Mouse (Mus musculus) intestine, embryonic 14.5 days (tissue): ENCODE results near the gene Dbx2. TPM values are rescaled to one million over a fixed set of nuclear protein-coding genes. Genes with fewer than 3 reads are reported as not detected.

Experiments
- ATAC-seq: fragments of 200-750 bp; cut with Nextera tagmentation; replicated peaks from 2 replicates; pipeline ENCODE4 v1.8.0; 2017; ENCODE audit warnings: low read depth, moderate number of reproducible peaks, moderate TSS enrichment, moderate library complexity; ENCODE audit not compliant: low FRiP score, low TSS enrichment
- DNase-seq: peaks from one replicate; pipeline ENCODE4 v3.0.0-alpha.2; 2018; ENCODE audit warnings: low spot score
- H3K27ac ChIP-seq: fragments of 300-500 bp; sonication (generic); 2 replicates; pipeline ENCODE4 v1.5.1; 2014; ENCODE audit warnings: low read depth, mild to moderate bottlenecking, control low read depth
- H3K27me3 ChIP-seq: fragments of 300-500 bp; sonication (generic); replicated peaks from 2 replicates; pipeline ENCODE4 v1.6.1; 2014; ENCODE audit warnings: low read length, control low read depth; ENCODE audit not compliant: control insufficient read depth, insufficient read depth
- H3K36me3 ChIP-seq: fragments of 300-500 bp; sonication (generic); 2 replicates; pipeline ENCODE4 v1.6.1; 2014; ENCODE audit warnings: low read length, control low read depth; ENCODE audit not compliant: control insufficient read depth, insufficient read depth
- H3K4me1 ChIP-seq: fragments of 300-500 bp; sonication (generic); replicated peaks from 2 replicates; pipeline ENCODE4 v1.6.1; 2014; ENCODE audit warnings: low read length, control low read depth, mixed read lengths; ENCODE audit not compliant: control insufficient read depth, insufficient read depth
- H3K4me2 ChIP-seq: fragments of 300-500 bp; sonication (generic); 2 replicates; pipeline ENCODE4 v1.6.1; 2014; ENCODE audit warnings: low read length
- H3K4me3 ChIP-seq: fragments of 300-500 bp; sonication (generic); 2 replicates; pipeline ENCODE4 v1.5.1; 2014; ENCODE audit warnings: low read depth, low read length, control low read depth, mixed read lengths
- H3K9ac ChIP-seq: fragments of 300-500 bp; sonication (generic); 2 replicates; pipeline ENCODE4 v1.6.1; 2014; ENCODE audit warnings: mild to moderate bottlenecking, low read length
- H3K9me3 ChIP-seq: fragments of 300-500 bp; sonication (generic); 2 replicates; pipeline ENCODE4 v1.6.1; 2016; ENCODE audit warnings: low read length, control low read depth; ENCODE audit not compliant: control insufficient read depth
- WGBS: fragments of 180-500 bp; shearing (Covaris S2); extraction: QIAGEN DNeasy Blood & Tissue Kit; methylation state at CpG from one replicate; pipeline ENCODE4 v1.1.7; 2014; 5-methylcytosine and 5-hydroxymethylcytosine counted together
- polyA plus RNA-seq: library from polyadenylated mRNA; unstranded; fragments of >200 nt; fragmentation: Nextera tagmentation; extraction: Ambion mirVana; gene quantifications from 2 replicates; pipeline ENCODE4 v1.2.1, GENCODE M21; 2014

Gene Dbx2
- not detected in 2 replicates for polyA plus RNA-seq

DNA sequence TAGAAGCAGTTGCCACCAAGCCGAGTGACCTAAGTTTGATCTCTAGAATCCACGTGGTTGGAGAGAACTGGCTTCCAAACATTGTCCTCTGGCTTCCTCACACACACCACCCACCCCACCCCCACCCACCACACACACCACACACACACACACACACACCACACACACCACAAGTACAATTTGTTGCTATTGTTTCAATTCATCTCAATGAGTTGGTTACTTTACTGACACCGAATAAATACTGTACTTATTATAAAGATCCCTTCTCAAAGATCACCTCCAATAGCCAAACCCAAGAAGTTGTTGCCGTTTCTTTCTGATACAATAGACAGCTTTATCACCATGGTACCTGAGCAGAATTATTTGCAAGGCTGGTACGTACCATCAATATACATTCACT is at the start of gene Dbx2:
Dbx2 (minus strand) TSS at position 101 of the 400 bp plus-strand sequence.
- Histone ChIP-seq H3K9ac (no peak within 1 kb of the TSS), H3K4me3 (no peak within 1 kb of the TSS), H3K27me3 (peaks cover 54% of the 10 kb centered on the region), H3K4me2 (peak within 1 kb of the TSS; percentile 46; the same call in 1 of the 2 replicates), H3K4me1 (no peaks in the 10 kb centered on the region; the same call in 1 of the 2 replicates), H3K27ac (no peak within 1 kb of the TSS), H3K36me3 (no peaks in the 10 kb centered on the region), H3K9me3 (no peaks in the 10 kb centered on the region)
- DNase-seq (no peak), ATAC-seq (no peak)
- WGBS = 80% methylated on average over 5 of the region's 5 CpGs

- H3K27me3 ChIP-seq = no peaks in the 10 kb centered on the region
- H3K9me3 ChIP-seq = no peaks in the 10 kb centered on the region
- no peaks in the 10 kb centered on the region for H3K4me1 ChIP-seq
- ATAC-seq = no peak
- no peak overlapping the region for H3K4me3 ChIP-seq
- no peak for DNase-seq
- H3K9ac ChIP-seq = no peak overlapping the region
- WGBS = 74% methylated on average over 9 of the region's 9 CpGs
- no peaks in the 10 kb centered on the region for H3K36me3 ChIP-seq
- no peak overlapping the region for H3K27ac ChIP-seq
- no peak overlapping the region for H3K4me2 ChIP-seq
Measured at GRCm38 (mm10) chr15:95702206-95702605, 46.4 kb upstream of the Dbx2 start.

DNA sequence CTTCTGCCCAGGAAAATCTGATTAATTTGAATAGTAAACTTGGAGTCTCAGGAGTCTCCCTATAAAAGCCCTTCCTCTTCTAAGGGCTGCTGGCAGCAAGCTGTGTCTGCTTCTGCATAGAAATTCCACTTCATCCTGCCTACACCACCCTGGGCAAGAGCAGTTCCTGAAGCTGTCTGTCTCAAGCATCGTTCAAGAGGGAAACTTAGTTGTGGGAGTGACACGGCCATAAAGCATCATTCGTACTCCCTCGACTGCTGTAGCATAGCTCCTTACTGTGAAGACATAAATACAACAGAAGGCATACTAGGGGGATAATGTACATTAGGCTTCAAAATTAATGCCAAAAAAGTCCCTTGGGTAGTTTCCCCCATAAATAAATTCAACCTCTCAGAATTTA is 45.8 kb upstream of the Dbx2 start:
- 46% methylated on average over 4 of the region's 4 CpGs for WGBS
- H3K27me3 ChIP-seq = no peaks in the 10 kb centered on the region
- no peak overlapping the region for H3K9ac ChIP-seq
- H3K4me1 ChIP-seq = no peaks in the 10 kb centered on the region
- DNase-seq = no peak
- no peaks in the 10 kb centered on the region for H3K36me3 ChIP-seq
- ATAC-seq = no peak
- no peak overlapping the region for H3K27ac ChIP-seq
- H3K4me2 ChIP-seq = no peak overlapping the region
- no peaks in the 10 kb centered on the region for H3K9me3 ChIP-seq
- H3K4me3 ChIP-seq = no peak overlapping the region

GRCm38 (mm10) chr15:95699371-95699770 is 43.6 kb upstream of the Dbx2 start:
- Histone ChIP-seq H3K27me3 (no peaks in the 10 kb centered on the region), H3K36me3 (no peaks in the 10 kb centered on the region), H3K9me3 (no peaks in the 10 kb centered on the region), H3K4me2 (no peak overlapping the region), H3K27ac (no peak overlapping the region), H3K4me3 (no peak overlapping the region), H3K9ac (no peak overlapping the region), H3K4me1 (no peaks in the 10 kb centered on the region)
- 75% methylated on average over 12 of the region's 12 CpGs for WGBS
- ATAC-seq (no peak), DNase-seq (no peak)

DNA sequence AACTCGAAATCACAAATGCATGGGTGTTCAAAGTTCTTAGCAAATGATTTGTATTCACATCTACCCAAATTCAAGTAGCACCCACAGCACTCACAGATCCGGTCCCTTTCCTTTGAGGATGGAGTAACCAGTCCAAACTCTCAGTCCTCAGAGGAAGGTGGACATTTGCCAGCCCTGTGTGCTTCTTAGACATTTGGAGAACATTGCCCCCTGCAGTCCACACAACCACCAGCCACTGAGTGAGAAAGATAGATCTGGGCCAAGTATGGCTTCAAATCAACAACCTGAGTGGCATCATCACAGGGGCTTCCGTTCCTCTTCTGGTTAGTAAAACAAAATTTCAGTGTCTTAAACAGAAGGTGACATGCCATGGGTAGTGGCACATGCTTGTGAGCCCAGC is 38.0 kb upstream of the Dbx2 start:
- WGBS = 80% methylated on average over 3 of the region's 3 CpGs
- no peak overlapping the region for H3K4me3 ChIP-seq
- H3K27me3 ChIP-seq = no peaks in the 10 kb centered on the region
- ATAC-seq (no peak), DNase-seq (no peak)
- H3K27ac ChIP-seq = no peak overlapping the region
- 0 out of 2 replicates have a peak, but pooled peaks cover 3% of the 10 kb centered on the region for H3K9me3 ChIP-seq
- H3K4me2 ChIP-seq = no peak overlapping the region
- no peaks in the 10 kb centered on the region for H3K4me1 ChIP-seq
- H3K36me3 ChIP-seq = no peaks in the 10 kb centered on the region
- no peak overlapping the region for H3K9ac ChIP-seq

GRCm38 (mm10) chr15:95691594-95691993 is 35.8 kb upstream of the Dbx2 start:
- Histone ChIP-seq H3K9ac (no peak overlapping the region), H3K36me3 (no peaks in the 10 kb centered on the region), H3K4me1 (no peaks in the 10 kb centered on the region), H3K9me3 (0 out of 2 replicates have a peak, but pooled peaks cover 3% of the 10 kb centered on the region), H3K27me3 (no peaks in the 10 kb centered on the region), H3K4me2 (no peak overlapping the region), H3K27ac (no peak overlapping the region), H3K4me3 (no peak overlapping the region)
- 71% methylated on average over 8 of the region's 8 CpGs for WGBS
- DNase-seq = no peak
- no peak for ATAC-seq

DNA sequence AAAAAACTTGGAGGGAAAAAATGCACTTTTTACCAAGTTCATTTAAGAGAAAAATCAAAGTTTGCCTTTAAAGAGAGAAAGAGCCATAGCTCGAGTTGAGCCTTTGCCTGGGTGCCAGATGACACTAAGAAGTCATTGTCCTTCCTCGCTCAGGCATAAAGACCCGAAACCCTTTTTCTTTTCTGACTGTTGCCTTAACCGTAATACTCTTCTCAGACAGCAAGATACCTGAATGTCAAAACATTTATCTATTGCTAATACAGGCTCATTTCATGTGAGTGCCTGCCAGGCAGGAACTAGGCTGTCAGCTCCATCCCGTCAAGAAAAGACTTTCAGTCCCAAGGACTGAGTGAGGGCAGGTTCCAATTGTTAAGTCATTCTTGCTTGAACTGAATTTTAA is 35.4 kb upstream of the Dbx2 start:
- Histone ChIP-seq H3K4me3 (no peak overlapping the region), H3K9ac (no peak overlapping the region), H3K4me1 (no peaks in the 10 kb centered on the region), H3K9me3 (0 out of 2 replicates have a peak, but pooled peaks cover 3% of the 10 kb centered on the region), H3K4me2 (no peak overlapping the region), H3K36me3 (no peaks in the 10 kb centered on the region), H3K27me3 (no peaks in the 10 kb centered on the region), H3K27ac (no peak overlapping the region)
- no peak for DNase-seq
- no peak for ATAC-seq
- WGBS = 59% methylated on average over 5 of the region's 5 CpGs

GRCm38 (mm10) chr15:95682620-95683019 is 26.9 kb upstream of the Dbx2 start:
- Histone ChIP-seq H3K27me3 (no peaks in the 10 kb centered on the region), H3K4me3 (no peak overlapping the region), H3K27ac (no peak overlapping the region), H3K36me3 (no peaks in the 10 kb centered on the region), H3K4me2 (no peak overlapping the region), H3K4me1 (no peaks in the 10 kb centered on the region), H3K9ac (no peak overlapping the region), H3K9me3 (no peaks in the 10 kb centered on the region)
- DNase-seq = no peak
- no peak for ATAC-seq
- 90% methylated on average over 4 of the region's 4 CpGs for WGBS

DNA sequence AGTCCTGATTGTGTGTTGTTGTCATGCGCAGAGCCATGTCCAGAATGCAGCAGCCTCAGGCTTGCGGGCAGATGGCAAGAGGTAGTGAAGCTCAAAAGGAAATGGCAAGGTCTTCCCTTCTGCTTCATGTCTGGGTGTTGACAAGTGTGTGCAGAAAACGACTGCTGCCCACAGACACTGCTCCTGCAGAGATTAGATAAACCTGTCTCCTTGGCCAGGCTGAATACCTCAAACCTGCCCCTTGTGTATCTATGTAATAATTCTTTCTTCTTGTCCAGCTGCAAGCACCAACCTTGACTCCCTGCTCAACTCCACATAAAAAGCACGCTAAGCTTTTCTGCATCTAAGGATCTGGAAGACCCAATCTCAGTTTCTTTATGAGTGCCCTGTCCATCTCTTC is 19.9 kb upstream of the Dbx2 start:
- no peak overlapping the region for H3K4me3 ChIP-seq
- WGBS = 60% methylated on average over 4 of the region's 4 CpGs
- H3K4me2 ChIP-seq = no peak overlapping the region
- H3K27ac ChIP-seq = no peak overlapping the region
- ATAC-seq (no peak), DNase-seq (no peak)
- H3K9me3 ChIP-seq = no peaks in the 10 kb centered on the region
- no peaks in the 10 kb centered on the region for H3K27me3 ChIP-seq
- H3K36me3 ChIP-seq = no peaks in the 10 kb centered on the region
- H3K9ac ChIP-seq = no peak overlapping the region
- no peaks in the 10 kb centered on the region for H3K4me1 ChIP-seq
